8 mouse cellular contexts compared by ENCODE assay signal in the genomic region with DNA sequence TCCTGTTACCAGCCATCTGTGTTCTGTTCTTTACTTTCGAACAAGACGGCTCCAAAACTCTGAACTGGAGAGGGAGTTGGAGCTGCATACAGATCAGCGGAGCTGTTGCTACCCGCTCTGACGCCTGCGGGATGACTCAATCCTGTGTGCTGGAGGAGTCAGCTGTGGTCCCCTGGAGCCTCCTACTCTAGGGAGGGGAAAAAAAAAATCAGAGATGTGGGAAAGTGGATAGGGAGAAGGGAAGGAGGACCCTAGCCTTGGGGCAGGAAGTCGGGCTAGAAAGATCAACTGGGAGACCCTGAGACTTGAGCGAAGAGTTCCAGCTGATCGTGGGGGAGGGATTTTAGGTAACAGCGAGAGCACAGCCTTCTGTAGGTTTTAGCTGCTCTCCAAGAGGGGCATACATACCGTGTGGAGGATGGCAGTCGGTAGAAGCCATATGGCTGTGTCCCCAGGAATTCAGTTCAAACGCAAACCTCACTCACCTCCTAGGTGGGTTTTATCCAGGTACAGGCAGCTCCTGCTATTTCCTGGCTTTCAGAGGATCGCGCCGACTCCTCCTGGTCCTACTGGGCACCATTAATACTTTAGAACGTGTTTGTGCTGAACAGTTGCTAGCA. TPM values are rescaled to one million over a fixed set of nuclear protein-coding genes. Genes with fewer than 3 reads are reported as not detected.
DNase-seq lines count a peak whose midpoint lies in the region; ATAC-seq lines count a peak whose summit lies in the region.

No protein-coding gene starts in this region.

- H3K4me3 ChIP-seq in kidney, embryonic 14.5 days (ENCODE audit: low read length): peak overlapping the region; percentile 31
- peak overlapping the region; percentile 26 for H3K4me3 ChIP-seq in intestine, embryonic 15.5 days (replicated peaks)
- H3K4me3 ChIP-seq in liver, embryonic 12.5 days: peak overlapping the region; percentile 42
- H3K4me3 ChIP-seq in neural tube, embryonic 13.5 days: peak overlapping the region; percentile 37

- no peak overlapping the region for H3K27ac ChIP-seq in kidney, embryonic 14.5 days (ENCODE audit: low read depth, low read length)
- 0 out of 2 replicates have a peak overlapping the region, but pooled peaks have one; percentile 1 for H3K27ac ChIP-seq in intestine, embryonic 15.5 days
- no peak overlapping the region for H3K27ac ChIP-seq in liver, embryonic 12.5 days
- peak overlapping the region; percentile 74 for H3K27ac ChIP-seq in neural tube, embryonic 13.5 days (replicated peaks)

- no peak for DNase-seq in kidney, adult 18-20 months
- DNase-seq in cerebellum, postnatal 14 days: peak; percentile 59 to 73
- DNase-seq in frontal cortex, postnatal 36 days (ENCODE audit: low spot score in 2 of 2): peak; percentile 79 to 85
- DNase-seq in yolk sac, embryonic 10.5 days (ENCODE audit: low spot score): no peak

- no peaks in the 10 kb centered on the region for H3K36me3 ChIP-seq in kidney, embryonic 14.5 days (ENCODE audit: control insufficient read depth, insufficient read depth, low read length)
- H3K36me3 ChIP-seq in intestine, embryonic 15.5 days: no peaks in the 10 kb centered on the region
- H3K36me3 ChIP-seq in liver, embryonic 12.5 days: no peaks in the 10 kb centered on the region
- H3K36me3 ChIP-seq in neural tube, embryonic 13.5 days: no peaks in the 10 kb centered on the region

- H3K4me2 ChIP-seq in kidney, embryonic 14.5 days (replicated peaks; ENCODE audit: low read depth, low read length): peak overlapping the region; percentile 62
- peak overlapping the region; percentile 79 for H3K4me2 ChIP-seq in intestine, embryonic 15.5 days (replicated peaks)
- peak overlapping the region; percentile 75 for H3K4me2 ChIP-seq in liver, embryonic 12.5 days
- peak overlapping the region; percentile 73 for H3K4me2 ChIP-seq in neural tube, embryonic 13.5 days

- H3K9me3 ChIP-seq in kidney, embryonic 14.5 days (ENCODE audit: control insufficient read depth, low read length): no peaks in the 10 kb centered on the region
- H3K9me3 ChIP-seq in intestine, embryonic 15.5 days: no peaks in the 10 kb centered on the region
- H3K9me3 ChIP-seq in liver, embryonic 12.5 days (replicated peaks): no peaks in the 10 kb centered on the region
- no peaks in the 10 kb centered on the region for H3K9me3 ChIP-seq in neural tube, embryonic 13.5 days

- no peak for ATAC-seq in kidney, embryonic 14.5 days (ENCODE audit: low FRiP score, low TSS enrichment)
- ATAC-seq in intestine, embryonic 15.5 days: peak; percentile 49
- no peak for ATAC-seq in liver, embryonic 12.5 days
- peak; percentile 83 for ATAC-seq in neural tube, embryonic 13.5 days (ENCODE audit: low read depth)

- under 1% methylated on average over 17 of the region's 17 CpGs for WGBS in kidney, embryonic 14.5 days
- WGBS in intestine, embryonic 15.5 days: 1% methylated on average over 17 of the region's 17 CpGs
- 2% methylated on average over 17 of the region's 17 CpGs for WGBS in liver, embryonic 12.5 days (ENCODE audit: insufficient replicate concordance)
- under 1% methylated on average over 17 of the region's 17 CpGs for whole genome bisulfite sequencing in neural tube, embryonic 13.5 days

- no peaks in the 10 kb centered on the region for H3K27me3 ChIP-seq in kidney, embryonic 14.5 days (ENCODE audit: control insufficient read depth, insufficient read depth, low read length)
- H3K27me3 ChIP-seq in intestine, embryonic 15.5 days (replicated peaks): no peaks in the 10 kb centered on the region
- peaks cover 6% of the 10 kb centered on the region; the same call in 1 of the 2 replicates for H3K27me3 ChIP-seq in liver, embryonic 12.5 days (replicated peaks)
- 0 out of 2 replicates have a peak, but pooled peaks cover 5% of the 10 kb centered on the region for H3K27me3 ChIP-seq in neural tube, embryonic 13.5 days

- peaks cover 13% of the 10 kb centered on the region; the same call in 1 of the 2 replicates for H3K4me1 ChIP-seq in kidney, embryonic 14.5 days (ENCODE audit: control insufficient read depth, insufficient read depth, low read length)
- H3K4me1 ChIP-seq in intestine, embryonic 15.5 days (replicated peaks): peaks cover 15% of the 10 kb centered on the region
- H3K4me1 ChIP-seq in liver, embryonic 12.5 days: peaks cover 65% of the 10 kb centered on the region
- H3K4me1 ChIP-seq in neural tube, embryonic 13.5 days (replicated peaks): peaks cover 26% of the 10 kb centered on the region

- no peak overlapping the region for H3K9ac ChIP-seq in kidney, embryonic 14.5 days (ENCODE audit: low read depth, low read length)
- 0 out of 2 replicates have a peak overlapping the region, but pooled peaks have one; percentile 5 for H3K9ac ChIP-seq in intestine, embryonic 15.5 days
- peak overlapping the region; percentile 40; the same call in 1 of the 2 replicates for H3K9ac ChIP-seq in liver, embryonic 12.5 days
- H3K9ac ChIP-seq in neural tube, embryonic 13.5 days: peak overlapping the region; percentile 57

RNA-seq across cellular contexts. Expression of a gene that starts 16.9 kb away (rescaled TPM):
- polyA plus RNA-seq in kidney, embryonic 14.5 days (2014; fragmentation: Nextera tagmentation; extraction: Ambion mirVana): 21.4 and 23.7 TPM in 2 replicates
- polyA plus RNA-seq in intestine, embryonic 15.5 days (2015; fragmentation: Nextera tagmentation; extraction: Ambion mirVana): 12.1 and 12.8 TPM in 2 replicates
- polyA plus RNA-seq in liver, embryonic 12.5 days (2016; fragmentation: Nextera tagmentation; extraction: Ambion mirVana): 6.1 and 6.7 TPM in 2 replicates
- polyA plus RNA-seq in neural tube, embryonic 13.5 days (2015; fragmentation: Nextera tagmentation; extraction: Ambion mirVana): 18.3 and 18.8 TPM in 2 replicates

Comparison
In these comparisons a context has a peak if more than half of its experiments do, and no peak if none do; other contexts are left out.
1. ATAC-seq: peak in intestine, embryonic 15.5 days (single experiment) and neural tube, embryonic 13.5 days (single experiment); none in kidney, embryonic 14.5 days (single experiment) and liver, embryonic 12.5 days (single experiment).
2. H3K27ac ChIP-seq: peak in intestine, embryonic 15.5 days (single experiment) and neural tube, embryonic 13.5 days (single experiment); none in kidney, embryonic 14.5 days (single experiment) and liver, embryonic 12.5 days (single experiment).
3. DNase-seq: peak in cerebellum, postnatal 14 days (2 of 2) and frontal cortex, postnatal 36 days (2 of 2); none in kidney, adult 18-20 months (single experiment) and yolk sac, embryonic 10.5 days (single experiment).
4. Peak in every context shown above with its lines, with median percentiles within 50 percentile points of each other: H3K4me2 ChIP-seq and H3K4me3 ChIP-seq.